Mouse (Mus musculus) forebrain, embryonic 15.5 days (tissue): ENCODE measurements at regions not wholly inside any gene's neighbourhood (a gene's known extent, or its start where the extent isn't known, plus 50 kb on each side); places are given as distances from the start of the nearest gene placed in this dataset.

Source experiments
- ATAC-seq: fragments of 200-750 bp; cut with Nextera tagmentation; replicated peaks from 2 replicates; pipeline ENCODE4 v1.8.0; 2017; ENCODE audit warnings: mild to moderate bottlenecking, moderate TSS enrichment, moderate library complexity
- H3K27ac ChIP-seq: fragments of 300-500 bp; sonication (generic); replicated peaks from 2 replicates; pipeline ENCODE4 v1.5.1; 2015; ENCODE audit warnings: mild to moderate bottlenecking, inconsistent platforms
- H3K27me3 ChIP-seq: fragments of 300-500 bp; sonication (generic); 2 replicates; pipeline ENCODE4 v1.6.1; 2015; ENCODE audit warnings: inconsistent platforms
- H3K36me3 ChIP-seq: fragments of 300-500 bp; sonication (generic); 2 replicates; pipeline ENCODE4 v1.6.1; 2015; ENCODE audit warnings: mild to moderate bottlenecking, inconsistent platforms
- H3K4me1 ChIP-seq: fragments of 300-500 bp; sonication (generic); 2 replicates; pipeline ENCODE4 v1.6.1; 2015; ENCODE audit warnings: inconsistent platforms
- H3K4me2 ChIP-seq: fragments of 300-500 bp; sonication (generic); replicated peaks from 2 replicates; pipeline ENCODE4 v1.6.1; 2015; ENCODE audit warnings: mild to moderate bottlenecking, inconsistent platforms
- H3K4me3 ChIP-seq: fragments of 300-500 bp; sonication (generic); 2 replicates; pipeline ENCODE4 v1.5.1; 2015; ENCODE audit warnings: mild to moderate bottlenecking, inconsistent platforms
- H3K9ac ChIP-seq: fragments of 300-500 bp; sonication (generic); replicated peaks from 2 replicates; pipeline ENCODE4 v1.6.1; 2015; ENCODE audit warnings: mild to moderate bottlenecking, inconsistent platforms
- H3K9me3 ChIP-seq: fragments of 300-500 bp; sonication (generic); 2 replicates; pipeline ENCODE4 v1.6.1; 2016; ENCODE audit warnings: inconsistent platforms
- WGBS: fragments of 180-500 bp; shearing (Covaris S2); methylation state at CpG from one replicate; pipeline ENCODE4 v1.1.7; 2015; ENCODE audit warnings: mixed read lengths; 5-methylcytosine and 5-hydroxymethylcytosine counted together

DNA sequence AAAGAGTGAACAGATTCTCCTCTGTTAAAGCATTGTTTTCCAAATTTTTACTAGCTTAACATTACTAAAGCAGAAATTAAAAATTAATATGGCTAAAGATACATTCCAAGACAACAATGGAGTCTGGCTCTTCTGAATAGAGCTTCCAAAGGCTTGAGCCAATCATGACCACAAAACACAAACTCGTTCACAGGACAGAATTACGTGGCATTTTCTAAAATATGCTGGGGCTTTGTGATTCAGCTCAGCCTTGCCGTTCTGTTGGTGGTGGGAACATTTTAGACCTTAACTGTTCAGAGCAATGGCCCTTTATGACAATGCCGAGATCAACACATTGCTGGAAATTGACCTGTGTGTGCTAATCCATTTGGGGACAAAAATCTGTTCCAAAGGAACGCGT is 318.7 kb downstream of the Setd4 start:
- no peak overlapping the region for H3K9ac ChIP-seq
- H3K36me3 ChIP-seq = no peaks in the 10 kb centered on the region
- 0 out of 2 replicates have a peak, but pooled peaks cover 2% of the 10 kb centered on the region for H3K27me3 ChIP-seq
- H3K4me1 ChIP-seq = 0 out of 2 replicates have a peak, but pooled peaks cover 6% of the 10 kb centered on the region
- WGBS = 85% methylated on average over 6 of the region's 6 CpGs
- ATAC-seq = no peak
- no peak overlapping the region for H3K4me3 ChIP-seq
- no peaks in the 10 kb centered on the region for H3K9me3 ChIP-seq
- no peak overlapping the region for H3K4me2 ChIP-seq
- no peak overlapping the region for H3K27ac ChIP-seq

GRCm38 (mm10) chr16:93281715-93282114 is 322.1 kb downstream of the Setd4 start:
- H3K4me2 ChIP-seq = no peak overlapping the region
- no peaks in the 10 kb centered on the region for H3K36me3 ChIP-seq
- 23% methylated on average over 1 of the region's 1 CpGs for WGBS
- H3K9me3 ChIP-seq = no peaks in the 10 kb centered on the region
- no peaks in the 10 kb centered on the region for H3K27me3 ChIP-seq
- H3K4me3 ChIP-seq = no peak overlapping the region
- 0 out of 2 replicates have a peak, but pooled peaks have one; percentile 67 for ATAC-seq
- H3K9ac ChIP-seq = no peak overlapping the region
- 0 out of 2 replicates have a peak, but pooled peaks cover 6% of the 10 kb centered on the region for H3K4me1 ChIP-seq
- no peak overlapping the region for H3K27ac ChIP-seq

DNA sequence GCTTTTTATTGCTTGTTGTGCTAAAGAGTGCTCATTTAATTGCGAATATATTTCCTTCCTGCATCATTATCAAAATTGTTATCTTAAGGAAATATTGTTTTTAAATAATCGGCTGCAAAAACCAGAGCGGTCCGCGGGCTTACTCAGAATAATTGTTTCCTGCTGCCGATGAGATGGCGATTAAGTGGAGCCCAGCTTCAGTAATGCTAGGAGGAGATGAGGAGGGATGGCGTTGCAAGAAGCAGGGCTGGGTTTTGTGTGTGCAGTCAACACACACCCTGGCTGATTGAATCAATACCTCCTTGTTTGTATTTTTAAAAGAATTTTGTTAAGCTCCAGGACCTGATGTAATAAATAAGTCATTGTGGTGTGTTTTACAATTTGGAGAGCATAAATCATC is 331.2 kb downstream of the Setd4 start:
- no peaks in the 10 kb centered on the region for H3K27me3 ChIP-seq
- no peak overlapping the region for H3K4me2 ChIP-seq
- ATAC-seq = no peak
- no peak overlapping the region for H3K9ac ChIP-seq
- H3K4me1 ChIP-seq = no peaks in the 10 kb centered on the region
- H3K27ac ChIP-seq = no peak overlapping the region
- H3K4me3 ChIP-seq = no peak overlapping the region
- no peaks in the 10 kb centered on the region for H3K9me3 ChIP-seq
- H3K36me3 ChIP-seq = no peaks in the 10 kb centered on the region
- 60% methylated on average over 8 of the region's 8 CpGs for WGBS

- H3K36me3 ChIP-seq = no peaks in the 10 kb centered on the region
- H3K9me3 ChIP-seq = no peaks in the 10 kb centered on the region
- no peaks in the 10 kb centered on the region for H3K4me1 ChIP-seq
- H3K27ac ChIP-seq = no peak overlapping the region
- no peak overlapping the region for H3K4me2 ChIP-seq
- no peak overlapping the region for H3K4me3 ChIP-seq
- WGBS = 65% methylated on average over 6 of the region's 6 CpGs
- no peaks in the 10 kb centered on the region for H3K27me3 ChIP-seq
- H3K9ac ChIP-seq = no peak overlapping the region
- ATAC-seq = no peak
Observed at GRCm38 (mm10) chr16:93272146-93272545, 331.7 kb downstream of the Setd4 start.

GRCm38 (mm10) chr16:93264061-93264585 is 339.7 kb downstream of the Setd4 start:
- Histone ChIP-seq H3K27me3 (no peaks in the 10 kb centered on the region), H3K4me1 (no peaks in the 10 kb centered on the region), H3K9ac (no peak overlapping the region), H3K4me3 (no peak overlapping the region), H3K4me2 (no peak overlapping the region), H3K36me3 (no peaks in the 10 kb centered on the region), H3K27ac (no peak overlapping the region), H3K9me3 (no peaks in the 10 kb centered on the region)
- ATAC-seq = no peak
- 68% methylated on average over 4 of the region's 4 CpGs for WGBS

DNA sequence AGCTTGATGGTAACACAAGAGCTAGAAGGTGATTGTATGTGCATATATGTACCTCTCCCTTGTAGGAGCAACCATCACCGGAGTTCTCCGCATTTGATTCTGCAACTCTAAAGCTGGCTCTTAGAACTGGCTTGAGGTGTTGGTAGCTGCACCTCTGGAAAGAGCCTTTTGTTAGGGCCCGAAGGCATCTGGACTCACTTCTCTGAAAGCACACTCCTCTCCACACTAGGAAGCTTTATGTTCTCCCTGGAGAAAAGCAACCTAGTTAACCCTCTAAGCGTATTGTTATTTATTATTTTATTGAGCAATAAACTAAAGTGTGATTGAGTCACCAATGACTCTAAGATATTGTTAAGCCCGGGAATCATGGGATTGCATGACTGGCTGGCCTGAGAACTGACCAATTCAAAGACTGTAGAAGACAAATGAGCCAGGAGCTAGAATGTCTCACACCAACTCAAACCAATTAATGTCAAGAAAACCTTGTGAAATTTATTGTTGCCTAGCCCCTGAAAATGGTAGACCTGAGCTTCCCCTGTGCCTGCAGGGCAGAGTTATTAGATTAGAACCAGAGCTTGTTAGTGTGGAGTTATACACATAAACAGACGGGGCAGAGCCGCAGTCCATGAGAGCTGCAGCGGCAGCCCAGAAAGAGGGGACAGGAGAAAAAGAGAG is 340.6 kb downstream of the Setd4 start:
- Histone ChIP-seq H3K4me1 (no peaks in the 10 kb centered on the region), H3K27ac (no peak overlapping the region), H3K4me2 (no peak overlapping the region), H3K9ac (no peak overlapping the region), H3K9me3 (no peaks in the 10 kb centered on the region), H3K36me3 (no peaks in the 10 kb centered on the region), H3K27me3 (no peaks in the 10 kb centered on the region), H3K4me3 (no peak overlapping the region)
- WGBS = 83% methylated on average over 8 of the region's 8 CpGs
- ATAC-seq = no peak

DNA sequence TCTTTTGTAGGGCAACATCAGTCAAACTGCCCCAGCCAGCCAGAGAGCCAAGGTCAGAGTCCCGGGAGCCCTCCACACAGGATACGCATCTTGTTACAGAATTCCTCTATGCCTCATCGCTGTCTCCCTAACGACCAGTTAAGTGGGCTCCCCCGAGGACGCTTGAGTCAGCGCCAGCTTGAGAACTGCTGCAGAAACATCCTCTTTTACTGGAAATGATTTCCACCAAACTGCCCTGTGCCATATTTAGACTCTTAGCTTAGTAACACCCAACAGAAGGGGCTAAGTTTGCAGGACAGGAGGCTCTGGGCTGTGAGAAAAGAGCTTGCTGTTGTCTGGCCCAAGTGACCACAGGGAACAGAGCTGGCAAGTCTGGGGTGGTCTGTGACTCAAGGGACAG is 357.0 kb downstream of the Setd4 start:
- WGBS = 29% methylated on average over 7 of the region's 7 CpGs
- H3K9me3 ChIP-seq = no peaks in the 10 kb centered on the region
- H3K4me1 ChIP-seq = no peaks in the 10 kb centered on the region
- no peak overlapping the region for H3K27ac ChIP-seq
- H3K4me3 ChIP-seq = no peak overlapping the region
- H3K27me3 ChIP-seq = no peaks in the 10 kb centered on the region
- H3K36me3 ChIP-seq = no peaks in the 10 kb centered on the region
- no peak overlapping the region for H3K9ac ChIP-seq
- ATAC-seq = no peak
- no peak overlapping the region for H3K4me2 ChIP-seq

DNA sequence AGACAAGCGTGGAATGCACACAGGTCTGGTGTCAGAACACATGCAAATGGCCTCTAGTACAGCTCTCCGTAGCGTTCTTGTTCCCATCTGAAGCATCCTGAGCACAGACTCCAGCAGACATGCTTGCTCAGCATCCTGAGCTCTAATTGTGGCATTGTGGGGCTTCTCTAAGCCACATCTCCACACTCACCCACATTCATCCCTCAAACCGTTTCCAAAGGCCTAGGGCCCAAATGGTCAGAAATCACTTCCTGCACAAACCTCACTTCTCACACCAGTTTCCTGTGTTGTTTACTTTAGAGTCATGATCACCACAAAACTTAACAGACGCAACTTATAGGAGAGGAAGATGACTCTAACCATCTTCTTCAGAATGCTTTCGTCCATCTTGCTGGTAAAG is 358.1 kb downstream of the Setd4 start:
- H3K4me3 ChIP-seq = no peak overlapping the region
- ATAC-seq = no peak
- no peak overlapping the region for H3K27ac ChIP-seq
- no peaks in the 10 kb centered on the region for H3K27me3 ChIP-seq
- H3K4me2 ChIP-seq = no peak overlapping the region
- 96% methylated on average over 6 of the region's 6 CpGs for WGBS
- H3K9me3 ChIP-seq = no peaks in the 10 kb centered on the region
- H3K36me3 ChIP-seq = no peaks in the 10 kb centered on the region
- no peaks in the 10 kb centered on the region for H3K4me1 ChIP-seq
- no peak overlapping the region for H3K9ac ChIP-seq

- WGBS = 91% methylated on average over 4 of the region's 4 CpGs
- Histone ChIP-seq H3K36me3 (no peaks in the 10 kb centered on the region), H3K27me3 (no peaks in the 10 kb centered on the region), H3K4me3 (no peak overlapping the region), H3K9me3 (no peaks in the 10 kb centered on the region), H3K27ac (no peak overlapping the region), H3K4me2 (no peak overlapping the region), H3K4me1 (no peaks in the 10 kb centered on the region), H3K9ac (no peak overlapping the region)
- no peak for ATAC-seq
Observed at GRCm38 (mm10) chr16:93238898-93239297, 365.0 kb downstream of the Setd4 start.

DNA sequence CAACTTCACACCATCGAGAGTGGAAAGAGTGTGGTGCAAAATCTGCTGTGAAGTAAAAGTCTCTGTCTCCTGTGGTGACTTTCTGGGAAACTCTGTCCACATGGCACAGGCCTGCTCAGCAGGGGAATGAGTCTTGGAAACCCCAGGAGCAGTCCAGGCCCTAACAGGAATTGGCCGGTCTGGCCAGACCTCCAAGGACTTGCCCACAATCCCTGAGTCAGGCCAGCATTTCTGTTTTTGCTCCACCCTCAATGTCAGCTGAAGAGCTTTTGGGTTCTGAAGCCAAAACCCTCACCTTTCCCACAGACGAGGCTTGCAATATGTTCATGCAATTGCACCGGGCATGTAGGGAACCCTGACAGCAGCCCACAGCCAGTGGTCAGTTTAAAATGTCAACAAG is 365.5 kb downstream of the Setd4 start:
- Histone ChIP-seq H3K9me3 (no peaks in the 10 kb centered on the region), H3K9ac (no peak overlapping the region), H3K4me3 (no peak overlapping the region), H3K4me1 (no peaks in the 10 kb centered on the region), H3K27ac (no peak overlapping the region), H3K36me3 (no peaks in the 10 kb centered on the region), H3K27me3 (no peaks in the 10 kb centered on the region), H3K4me2 (no peak overlapping the region)
- WGBS = 93% methylated on average over 4 of the region's 4 CpGs
- no peak for ATAC-seq

DNA sequence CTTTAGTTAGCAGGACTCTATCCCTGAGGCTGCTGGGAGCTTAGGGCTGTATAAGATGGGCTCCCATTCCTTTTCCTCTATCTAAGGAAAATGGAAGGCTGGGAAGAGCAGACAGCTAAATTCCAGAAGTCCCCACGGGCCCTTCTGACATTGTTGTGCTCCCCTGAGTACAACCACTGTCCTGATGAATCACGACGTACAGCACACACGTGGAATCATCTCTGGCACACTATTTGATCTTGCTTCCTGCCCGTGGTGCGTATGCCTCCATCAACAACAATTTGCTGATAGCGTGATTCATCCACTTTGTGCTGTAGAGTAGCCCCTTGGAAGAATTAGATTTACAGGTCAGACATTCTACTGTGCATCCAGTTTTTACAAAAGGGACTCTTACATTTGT is 378.2 kb downstream of the Setd4 start:
- Histone ChIP-seq H3K9me3 (no peaks in the 10 kb centered on the region), H3K4me1 (no peaks in the 10 kb centered on the region), H3K36me3 (no peaks in the 10 kb centered on the region), H3K4me3 (no peak overlapping the region), H3K4me2 (no peak overlapping the region), H3K27ac (no peak overlapping the region), H3K27me3 (no peaks in the 10 kb centered on the region), H3K9ac (no peak overlapping the region)
- ATAC-seq = no peak
- 87% methylated on average over 7 of the region's 7 CpGs for WGBS

DNA sequence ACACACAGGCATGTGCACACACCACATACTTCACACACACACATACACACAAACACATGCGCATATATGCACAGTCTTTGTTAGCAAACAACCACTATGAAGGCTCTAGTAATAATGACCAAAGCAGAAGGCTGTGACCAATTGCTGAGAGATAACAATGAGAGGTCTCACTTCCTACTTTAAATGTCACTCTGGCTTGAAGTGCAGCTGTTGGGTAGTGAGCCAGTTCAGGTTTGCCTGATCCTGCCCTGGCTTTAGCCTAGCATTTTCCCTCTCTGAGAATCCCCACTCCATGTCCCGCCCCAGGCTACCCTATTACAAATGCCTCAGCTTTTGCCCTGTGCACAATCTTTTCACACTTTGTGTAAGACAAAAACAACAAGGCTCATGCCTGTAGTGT is 378.7 kb downstream of the Setd4 start:
- WGBS = 90% methylated on average over 2 of the region's 2 CpGs
- Histone ChIP-seq H3K9me3 (no peaks in the 10 kb centered on the region), H3K36me3 (no peaks in the 10 kb centered on the region), H3K4me1 (no peaks in the 10 kb centered on the region), H3K27me3 (no peaks in the 10 kb centered on the region), H3K4me2 (no peak overlapping the region), H3K4me3 (no peak overlapping the region), H3K9ac (no peak overlapping the region), H3K27ac (no peak overlapping the region)
- ATAC-seq = no peak

GRCm38 (mm10) chr16:93219731-93220130 is 384.1 kb downstream of the Setd4 start:
- Histone ChIP-seq H3K9me3 (no peaks in the 10 kb centered on the region), H3K4me1 (no peaks in the 10 kb centered on the region), H3K27ac (no peak overlapping the region), H3K4me2 (no peak overlapping the region), H3K9ac (no peak overlapping the region), H3K27me3 (no peaks in the 10 kb centered on the region), H3K36me3 (no peaks in the 10 kb centered on the region), H3K4me3 (no peak overlapping the region)
- WGBS = 92% methylated on average over 9 of the region's 9 CpGs
- no peak for ATAC-seq
